8 mouse cellular contexts compared by ENCODE assay signal in the genomic region with DNA sequence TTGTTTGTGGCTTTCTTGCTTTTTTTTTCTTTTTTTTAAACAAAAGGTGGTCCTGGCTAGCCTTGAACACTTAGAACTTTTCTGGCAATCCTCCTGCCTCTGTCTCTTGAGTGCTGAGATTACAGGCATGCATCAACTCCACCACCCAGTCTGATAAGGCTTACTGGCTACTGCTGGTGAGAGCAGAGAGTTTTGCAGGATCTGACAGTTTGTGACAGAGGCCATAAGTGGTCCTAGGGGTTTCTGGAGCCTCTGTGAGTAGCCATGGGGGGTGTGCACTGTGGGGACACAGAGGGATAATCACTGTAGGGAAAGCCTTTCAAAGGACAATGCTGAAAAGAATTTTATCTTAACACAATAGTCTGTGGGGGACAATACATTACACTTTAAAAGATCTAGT.
DNase-seq lines count a peak whose midpoint lies in the region; ATAC-seq and TF ChIP-seq lines count a peak whose summit lies in the region.

No protein-coding gene starts in this region.

- H3K4me1 ChIP-seq in kidney, adult 2 months (ENCODE audit: control insufficient read depth, insufficient read depth, low read length), result peaks cover 11% of the 10 kb centered on the region; the same call in 1 of the 2 replicates
- H3K4me1 ChIP-seq in embryonic facial prominence, embryonic 13.5 days, result peaks cover 28% of the 10 kb centered on the region
- peaks cover 29% of the 10 kb centered on the region for H3K4me1 ChIP-seq in intestine, embryonic 15.5 days (replicated peaks)
- H3K4me1 ChIP-seq in midbrain, embryonic 16.5 days (ENCODE audit: control insufficient read depth, insufficient read depth, low read length), result peaks cover 8% of the 10 kb centered on the region

- TF ChIP-seq CTCF in kidney, adult 2 months (conservative IDR thresholded peaks at IDR 0.05; ENCODE audit: insufficient read depth, insufficient read length, low read depth, low read length), result no peak

- DNase-seq in kidney, adult 2 months, result peak; percentile 17
- DNase-seq in kidney, adult 9 months, result no peak
- no peak for DNase-seq in layer of hippocampus, postnatal 25 days (ENCODE audit: extremely low spot score in 1 of 2, low spot score in 1 of 2)
- DNase-seq in left cerebral cortex, adult 18-20 months (ENCODE audit: low spot score in 2 of 2), result no peak
- no peak for DNase-seq in gastrocnemius, adult 8-10 months (ENCODE audit: low spot score in 2 of 2)

- H3K9ac ChIP-seq in embryonic facial prominence, embryonic 13.5 days, result peak overlapping the region; percentile 84
- H3K9ac ChIP-seq in intestine, embryonic 15.5 days, result peak overlapping the region; percentile 79
- H3K9ac ChIP-seq in midbrain, embryonic 16.5 days (ENCODE audit: low read depth, low read length), result peak overlapping the region; percentile 78; the same call in 1 of the 2 replicates

- H3K9me3 ChIP-seq in embryonic facial prominence, embryonic 13.5 days, result no peaks in the 10 kb centered on the region
- no peaks in the 10 kb centered on the region for H3K9me3 ChIP-seq in intestine, embryonic 15.5 days
- no peaks in the 10 kb centered on the region for H3K9me3 ChIP-seq in midbrain, embryonic 16.5 days (replicated peaks; ENCODE audit: control insufficient read depth, low read length, poor library complexity, severe bottlenecking)

- ATAC-seq in embryonic facial prominence, embryonic 13.5 days (ENCODE audit: insufficient number of reproducible peaks, insufficient read depth, low FRiP score, low TSS enrichment, low read depth), result no peak
- no peak for ATAC-seq in intestine, embryonic 15.5 days
- ATAC-seq in midbrain, embryonic 16.5 days, result no peak

- no peak overlapping the region for H3K4me3 ChIP-seq in kidney, adult 2 months (ENCODE audit: insufficient read depth, low read depth, low read length)
- H3K4me3 ChIP-seq in embryonic facial prominence, embryonic 13.5 days, result peak overlapping the region; percentile 69; the same call in 1 of the 2 replicates
- H3K4me3 ChIP-seq in intestine, embryonic 15.5 days (replicated peaks), result peak overlapping the region; percentile 57
- peak overlapping the region; percentile 71; the same call in 1 of the 2 replicates for H3K4me3 ChIP-seq in midbrain, embryonic 16.5 days (ENCODE audit: low read depth, low read length)

- H3K4me2 ChIP-seq in embryonic facial prominence, embryonic 13.5 days, result peak overlapping the region; percentile 74
- H3K4me2 ChIP-seq in intestine, embryonic 15.5 days (replicated peaks), result peak overlapping the region; percentile 79
- peak overlapping the region; percentile 87 for H3K4me2 ChIP-seq in midbrain, embryonic 16.5 days (ENCODE audit: low read length)

- H3K36me3 ChIP-seq in kidney, adult 2 months (ENCODE audit: control insufficient read depth, insufficient read depth, low read length), result no peaks in the 10 kb centered on the region; the same call in 1 of the 2 replicates
- no peaks in the 10 kb centered on the region for H3K36me3 ChIP-seq in embryonic facial prominence, embryonic 13.5 days
- no peaks in the 10 kb centered on the region for H3K36me3 ChIP-seq in intestine, embryonic 15.5 days
- no peaks in the 10 kb centered on the region for H3K36me3 ChIP-seq in midbrain, embryonic 16.5 days (ENCODE audit: control insufficient read depth, insufficient read depth, low read length)

- no peaks in the 10 kb centered on the region for H3K27me3 ChIP-seq in kidney, adult 2 months (replicated peaks; ENCODE audit: control insufficient read depth, insufficient read depth, low read length)
- H3K27me3 ChIP-seq in embryonic facial prominence, embryonic 13.5 days, result peaks cover 8% of the 10 kb centered on the region; the same call in 1 of the 2 replicates
- H3K27me3 ChIP-seq in intestine, embryonic 15.5 days (replicated peaks), result no peaks in the 10 kb centered on the region
- H3K27me3 ChIP-seq in midbrain, embryonic 16.5 days (ENCODE audit: control insufficient read depth, insufficient read depth, low read depth, low read length), result 0 out of 2 replicates have a peak, but pooled peaks cover 3% of the 10 kb centered on the region

- peak overlapping the region; percentile 57; the same call in 1 of the 2 replicates for H3K27ac ChIP-seq in kidney, adult 2 months (ENCODE audit: insufficient read depth, low read depth, low read length)
- H3K27ac ChIP-seq in embryonic facial prominence, embryonic 13.5 days, result peak overlapping the region; percentile 90; the same call in 1 of the 2 replicates
- peak overlapping the region; percentile 82; the same call in 1 of the 2 replicates for H3K27ac ChIP-seq in intestine, embryonic 15.5 days
- H3K27ac ChIP-seq in midbrain, embryonic 16.5 days (ENCODE audit: low read length), result no peak overlapping the region

- TF ChIP-seq POLR2A in kidney, adult 2 months (IDR thresholded peaks at IDR 0.05; ENCODE audit: low read depth, low read length), result no peak
